ENCODE assay signal across 23 mouse cellular contexts in genomic region chr2:128375827-128376226, GRCm38 (mm10).
A peak's percentile ranks its signal among the peaks of the same experiment; 100 is the strongest.
DNase-seq lines count a peak whose midpoint lies in the region; ATAC-seq and TF ChIP-seq lines count a peak whose summit lies in the region.
"Had no signal": no experiment of that assay in that cellular context is flagged by ENCODE, and none has a peak within 500 bp of the region (broad histone marks: within the 10 kb centered on the region; RNA-seq: fewer than 3 reads in every experiment).

No protein-coding gene starts in this region.

- TF ChIP-seq CTCF in spleen, adult 2 months (IDR thresholded peaks at IDR 0.05; ENCODE audit: extremely low read depth, insufficient read depth, insufficient read length, insufficient replicate concordance), result no peak
- no peak for TF ChIP-seq CTCF in CH12.LX (conservative IDR thresholded peaks at IDR 0.05 in 1 of 2, IDR thresholded peaks at IDR 0.05 in 1 of 2; ENCODE audit: low read depth in 2 of 2, low read length in 2 of 2)

- peak; percentile 44 for DNase-seq in midbrain, embryonic 11.5 days (ENCODE audit: low spot score, missing footprints)
- no peak for DNase-seq in midbrain, embryonic 14.5 days
- no peak for DNase-seq in spleen, adult 2 months (ENCODE audit: low read depth in 1 of 2, low spot score in 2 of 2)
- DNase-seq in spleen, postnatal 10 days (ENCODE audit: low spot score in 2 of 2), result no peak
- peak; percentile 38 for DNase-seq in A20 (ENCODE audit: low read depth, low spot score)
- DNase-seq in CH12.LX (ENCODE audit: extremely low read depth), result no peak
- DNase-seq in kidney, postnatal 25 days, result no peak
- DNase-seq in embryo, embryonic 10 days (ENCODE audit: low spot score), result no peak
- DNase-seq: adrenal gland, adult 2 months; adrenal gland, adult 8-10 months; adrenal gland, postnatal 10 days; adrenal gland, postnatal 14 days; adrenal gland, postnatal 25 days; adrenal gland, postnatal 36 days; B cell, adult 2 months; cerebellum, adult 11 months; cerebellum, adult 11-12 months; cerebellum, adult 18-20 months; cerebellum, adult 2 months had no signal

- TF ChIP-seq EP300 in CH12.LX (IDR thresholded peaks at IDR 0.05; ENCODE audit: low read length), result peak; percentile 71

- H3K79me2 ChIP-seq in CH12.LX (replicated peaks; ENCODE audit: control insufficient read depth, extremely low read depth, insufficient read depth, poor library complexity, severe bottlenecking), result peaks cover 6% of the 10 kb centered on the region

- H3K9ac ChIP-seq in midbrain, embryonic 11.5 days (ENCODE audit: low read length), result no peak overlapping the region
- no peak overlapping the region for H3K9ac ChIP-seq in midbrain, embryonic 14.5 days (replicated peaks; ENCODE audit: low read length)
- H3K9ac ChIP-seq in CH12.LX (ENCODE audit: insufficient read depth, low read depth), result no peak overlapping the region

- no peak for TF ChIP-seq POLR2A in spleen, adult 2 months (IDR thresholded peaks at IDR 0.05; ENCODE audit: low read depth, low read length)
- no peak for TF ChIP-seq POLR2A in CH12.LX (IDR thresholded peaks at IDR 0.05; ENCODE audit: low read depth, low read length)

- in situ Hi-C loops in CH12.LX (cut with MboI; ENCODE audit: low pct_ligation_motif_present, low pct_unique_long_range_greater_than_20kb, low sequenced_read_pairs), result no loop called here

- 91% methylated on average over 3 of the region's 3 CpGs for WGBS in midbrain, embryonic 11.5 days
- 97% methylated on average over 3 of the region's 3 CpGs for WGBS in midbrain, embryonic 14.5 days
- WGBS in spleen, adult 2 months, result 74% methylated on average over 3 of the region's 3 CpGs

- no peaks in the 10 kb centered on the region for H3K9me3 ChIP-seq in midbrain, embryonic 11.5 days (ENCODE audit: control insufficient read depth, low read length)
- H3K9me3 ChIP-seq in midbrain, embryonic 14.5 days (ENCODE audit: control insufficient read depth, low read length), result no peaks in the 10 kb centered on the region
- no peaks in the 10 kb centered on the region for H3K9me3 ChIP-seq in CH12.LX (replicated peaks; ENCODE audit: low read length)
- H3K9me3 ChIP-seq: G1E had no signal

- H3K36me3 ChIP-seq in midbrain, embryonic 11.5 days (ENCODE audit: control insufficient read depth, insufficient read depth, low read length), result no peaks in the 10 kb centered on the region
- no peaks in the 10 kb centered on the region for H3K36me3 ChIP-seq in midbrain, embryonic 14.5 days (ENCODE audit: control insufficient read depth, insufficient read depth, low read length)
- H3K36me3 ChIP-seq in spleen, adult 2 months (ENCODE audit: control insufficient read depth, insufficient read depth, low read length), result no peaks in the 10 kb centered on the region
- H3K36me3 ChIP-seq in CH12.LX (replicated peaks in 1 of 2; ENCODE audit: control insufficient read depth in 1 of 2, insufficient read depth in 1 of 2, low read length in 1 of 2), result peaks cover 0 to 2% of the 10 kb centered on the region in 2 experiments
- H3K36me3 ChIP-seq: G1E had no signal

- H3K27ac ChIP-seq in midbrain, embryonic 11.5 days (ENCODE audit: low read depth, low read length), result no peak overlapping the region
- no peak overlapping the region for H3K27ac ChIP-seq in midbrain, embryonic 14.5 days (replicated peaks; ENCODE audit: low read depth, low read length)
- H3K27ac ChIP-seq in spleen, adult 2 months (ENCODE audit: insufficient read depth, low read length), result peak overlapping the region; percentile 8; the same call in 1 of the 2 replicates
- no peak overlapping the region for H3K27ac ChIP-seq in CH12.LX (ENCODE audit: insufficient read depth, low read depth)

- dilution Hi-C loops in CH12.LX (cut with MboI; ENCODE audit: extremely low pct_ligation_motif_present, extremely low pct_unique_long_range_greater_than_20kb, low sequenced_read_pairs), result no loop called here

- no peak for TF ChIP-seq RAD21 in CH12.LX (IDR thresholded peaks at IDR 0.05; ENCODE audit: low read depth, low read length)

- H3K4me1 ChIP-seq in midbrain, embryonic 11.5 days (ENCODE audit: control insufficient read depth, insufficient read depth, low read length), result peaks cover 11% of the 10 kb centered on the region
- peaks cover 29% of the 10 kb centered on the region for H3K4me1 ChIP-seq in midbrain, embryonic 14.5 days (ENCODE audit: control insufficient read depth, insufficient read depth, low read length)
- peaks cover 26% of the 10 kb centered on the region for H3K4me1 ChIP-seq in spleen, adult 2 months (ENCODE audit: control insufficient read depth, insufficient read depth, insufficient read length)
- H3K4me1 ChIP-seq in CH12.LX (ENCODE audit: control insufficient read depth in 1 of 2, insufficient read depth in 2 of 2), result peaks cover 47 to 97% of the 10 kb centered on the region in 2 experiments

- H3K4me2 ChIP-seq in midbrain, embryonic 11.5 days, result no peak overlapping the region
- H3K4me2 ChIP-seq in midbrain, embryonic 14.5 days (ENCODE audit: low read length), result no peak overlapping the region
- H3K4me2 ChIP-seq in CH12.LX (ENCODE audit: insufficient read depth, low read depth, poor library complexity, severe bottlenecking), result peak overlapping the region; percentile 18

- H3K4me3 ChIP-seq in midbrain, embryonic 11.5 days (ENCODE audit: low read depth, low read length), result no peak overlapping the region
- H3K4me3 ChIP-seq in midbrain, embryonic 14.5 days (replicated peaks; ENCODE audit: low read depth, low read length), result no peak overlapping the region
- no peak overlapping the region for H3K4me3 ChIP-seq in spleen, adult 2 months (ENCODE audit: extremely low read depth, insufficient read depth, insufficient read length)
- H3K4me3 ChIP-seq in CH12.LX (replicated peaks in 1 of 3; ENCODE audit: low read depth in 2 of 3, low read length in 2 of 3, poor library complexity in 1 of 3), result no peak overlapping the region

- ATAC-seq in midbrain, embryonic 11.5 days (ENCODE audit: low FRiP score), result no peak
- ATAC-seq in midbrain, embryonic 14.5 days (ENCODE audit: low FRiP score, low TSS enrichment), result no peak
- ATAC-seq: activated CD4-positive, CD25-positive, alpha-beta regulatory T cell, adult 4 months; CD4-positive, CD25-positive, alpha-beta regulatory T cell, adult 4 months; Patski had no signal

- no peaks in the 10 kb centered on the region for H3K27me3 ChIP-seq in midbrain, embryonic 11.5 days (ENCODE audit: control insufficient read depth, insufficient read depth, low read length)
- H3K27me3 ChIP-seq in midbrain, embryonic 14.5 days (ENCODE audit: control insufficient read depth, insufficient read depth, low read length), result no peaks in the 10 kb centered on the region
- no peaks in the 10 kb centered on the region for H3K27me3 ChIP-seq in spleen, adult 2 months (ENCODE audit: control insufficient read depth, insufficient read depth, low read length)
- no peaks in the 10 kb centered on the region for H3K27me3 ChIP-seq in CH12.LX (replicated peaks)
- H3K27me3 ChIP-seq: Patski had no signal

TF ChIP-seq in CH12.LX, 34 proteins besides CTCF, POLR2A, EP300 and RAD21:
- TF ChIP-seq IRF4 (IDR thresholded peaks at IDR 0.05; ENCODE audit: low read depth, low read length) (peak; percentile 79), CHD1 (IDR thresholded peaks at IDR 0.05; ENCODE audit: low read depth, low read length) (peak; percentile 96; the same call in 1 of the 2 replicates), RCOR1 (conservative IDR thresholded peaks at IDR 0.05; ENCODE audit: low read depth, low read length) (no peak), MAZ (IDR thresholded peaks at IDR 0.05; ENCODE audit: low read depth, low read length) (0 out of 2 replicates have a peak, but pooled peaks have one; percentile 51), ETS1 (conservative IDR thresholded peaks at IDR 0.05; ENCODE audit: low read depth, low read length) (peak; percentile 82), BHLHE40 (IDR thresholded peaks at IDR 0.05; ENCODE audit: low read depth, low read length) (peak; percentile 86), MEF2A (IDR thresholded peaks at IDR 0.05; ENCODE audit: borderline replicate concordance, low read depth, low read length) (peak; percentile 98), ZC3H11A (IDR thresholded peaks at IDR 0.05; ENCODE audit: low read depth, low read length) (no peak), TCF12 (IDR thresholded peaks at IDR 0.05; ENCODE audit: low read depth, low read length) (peak; percentile 77; the same call in 1 of the 2 replicates)

Comparison
In these comparisons a context has a peak if more than half of its experiments do, and no peak if none do; other contexts are left out.
1. DNase-seq: peak in midbrain, embryonic 11.5 days (single experiment) and A20 (single experiment); none in midbrain, embryonic 14.5 days (single experiment), spleen, adult 2 months (0 of 2), spleen, postnatal 10 days (0 of 2), CH12.LX (single experiment), kidney, postnatal 25 days (0 of 2) and embryo, embryonic 10 days (single experiment).